Mouse (Mus musculus) left cerebral cortex, adult 8-10 months (tissue): ENCODE results near the gene Slc2a6. TPM values are rescaled to one million over a fixed set of nuclear protein-coding genes. Genes with fewer than 3 reads are reported as not detected.

ENCODE experiments used
- DNase-seq, 2 experiments: peaks; one replicate each; pipeline ENCODE4 v3.0.0; 2022; ENCODE audit warnings: low spot score in 2 of 2
- total RNA-seq, 4 experiments: library from RNA; stranded (reverse); gene quantifications; 2 replicates each; pipeline ENCODE4 v1.2.4; 2022

Slc2a6 gene
- total RNA-seq, 4 experiments from 2014 or later = 21.1 to 28.3 (median 27.8) TPM

- DNase-seq = no peak
Measured at GRCm38 (mm10) chr2:27036003-27036402, 8.2 kb upstream of the Slc2a6 start.

GRCm38 (mm10) chr2:27032361-27032760, 4.6 kb upstream of the Slc2a6 start:
- DNase-seq = no peak

GRCm38 (mm10) chr2:27028437-27029015, 728 bp upstream of the Slc2a6 start:
- no peak for DNase-seq

GRCm38 (mm10) chr2:27026857-27027617, 761 bp downstream of the Slc2a6 start:
- DNase-seq = no peak

- DNase-seq = no peak
Measured at GRCm38 (mm10) chr2:27026332-27026731, 1.5 kb downstream of the Slc2a6 start.

GRCm38 (mm10) chr2:27025545-27025944, 2.3 kb downstream of the Slc2a6 start:
- no peak for DNase-seq

GRCm38 (mm10) chr2:27024136-27024535, 3.7 kb downstream of the Slc2a6 start:
- DNase-seq = no peak

- DNase-seq = no peak
Measured at GRCm38 (mm10) chr2:27022612-27023011, 5.2 kb downstream of the Slc2a6 start.

GRCm38 (mm10) chr2:27021103-27021502, 6.7 kb downstream of the Slc2a6 start:
- DNase-seq = no peak

GRCm38 (mm10) chr2:27019530-27019929, 8.3 kb downstream of the Slc2a6 start:
- no peak for DNase-seq

GRCm38 (mm10) chr2:27017802-27018201, 10.0 kb downstream of the Slc2a6 start:
- DNase-seq = no peak

- peak; percentile 62 to 73 for DNase-seq
Measured at GRCm38 (mm10) chr2:27009714-27010244, 18.0 kb downstream of the Slc2a6 start, which contains the start of gene Cacfd1. TSS of gene Cacfd1 (plus strand) at chr2:27009926.

- no peak for DNase-seq
Measured at GRCm38 (mm10) chr2:27007701-27008100, 20.1 kb downstream of the Slc2a6 start.

- no peak for DNase-seq
Measured at GRCm38 (mm10) chr2:27006255-27006654, 21.5 kb downstream of the Slc2a6 start.

GRCm38 (mm10) chr2:26997993-26998392, 29.8 kb downstream of the Slc2a6 start:
- DNase-seq = no peak

- DNase-seq = no peak
Measured at GRCm38 (mm10) chr2:26997498-26997897, 30.3 kb downstream of the Slc2a6 start.

- no peak for DNase-seq
Measured at GRCm38 (mm10) chr2:26993936-26994335, 33.9 kb downstream of the Slc2a6 start.

GRCm38 (mm10) chr2:26984640-26985039, 43.2 kb downstream of the Slc2a6 start:
- no peak for DNase-seq

- DNase-seq = no peak
Measured at GRCm38 (mm10) chr2:26984179-26984578, 43.6 kb downstream of the Slc2a6 start.

- no peak for DNase-seq
Measured at GRCm38 (mm10) chr2:26980361-26980760, 47.4 kb downstream of the Slc2a6 start.

GRCm38 (mm10) chr2:26973960-26974359, 53.8 kb downstream of the Slc2a6 start:
- DNase-seq = no peak

GRCm38 (mm10) chr2:26973116-26973515, 54.7 kb downstream of the Slc2a6 start, which contains the start of gene Adamts13:
TSS of gene Adamts13 (plus strand) at chr2:26973416.
- no peak for DNase-seq
